Mouse (Mus musculus) erythroblast, embryonic 14.5 days (primary cell): ENCODE measurements around the gene Arnt2.

ENCODE experiments used
- GATA1 ChIP-seq: IDR thresholded peaks from 2 replicates; pipeline ENCODE4 v1.6.1; 2012; ENCODE audit warnings: low read length, inconsistent platforms, mixed read lengths
- TAL1 ChIP-seq: IDR thresholded peaks from 3 replicates; pipeline ENCODE4 v1.6.1; 2012; ENCODE audit warnings: low read length, inconsistent platforms, mixed read lengths

DNA sequence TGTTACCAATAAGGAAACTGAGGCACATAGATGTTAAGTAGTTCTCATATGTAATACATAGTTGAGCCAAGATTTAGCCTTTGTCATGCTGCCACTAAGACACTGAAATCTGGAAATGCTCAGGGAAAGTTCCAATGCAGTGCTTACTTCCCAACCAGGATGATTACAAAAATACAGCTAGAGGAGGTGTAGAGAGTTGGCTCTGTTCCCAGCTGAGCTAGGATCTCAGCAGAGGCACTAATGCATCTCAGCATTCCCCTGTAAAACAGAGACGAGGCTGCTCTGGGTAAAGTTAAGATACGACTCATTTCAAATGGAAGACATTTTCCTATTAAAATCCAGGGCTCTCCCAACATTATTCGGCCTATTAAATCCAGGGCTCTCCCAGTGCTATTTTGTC is 206.0 kb downstream of the Arnt2 start:
- no peak for TF ChIP-seq GATA1
- no peak for TF ChIP-seq TAL1
